In the genomic region with DNA sequence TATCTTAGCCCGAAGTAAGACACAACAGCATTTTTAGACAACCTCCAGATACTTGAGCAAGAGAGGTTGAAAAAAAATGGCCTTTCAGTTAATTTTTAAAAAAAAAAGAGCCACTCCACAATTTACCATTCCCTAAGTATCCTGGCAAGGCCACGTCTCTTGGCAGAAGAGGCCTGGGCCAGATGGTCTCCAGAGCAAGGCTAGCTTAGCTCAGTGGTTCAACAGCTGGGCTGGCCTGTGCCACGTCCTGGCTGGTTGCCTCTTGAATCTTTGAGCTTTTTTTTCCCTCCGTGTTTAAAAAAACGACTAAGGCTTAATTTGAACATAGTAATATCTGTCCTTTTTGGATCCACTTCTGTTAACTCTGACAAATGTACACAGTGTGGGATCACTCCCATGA, we compare ENCODE assay signal across 8 mouse cellular contexts.
DNase-seq lines count a peak whose midpoint lies in the region; TF ChIP-seq lines count a peak whose summit lies in the region.

No protein-coding gene starts in this region.

- peak; percentile 39 for DNase-seq in adrenal gland, postnatal 14 days
- no peak for DNase-seq in adrenal gland, adult 18-20 months (ENCODE audit: low spot score in 2 of 2)
- DNase-seq in layer of hippocampus, adult 8-10 months (ENCODE audit: low spot score in 2 of 2), result peak; percentile 15 to 28
- DNase-seq in layer of hippocampus, adult 9-10 months (ENCODE audit: low spot score), result no peak
- DNase-seq in brain, embryonic 14.5 days (ENCODE audit: low read depth), result peak; percentile 69
- DNase-seq in layer of hippocampus, adult 9-11 months, result peak; percentile 54
- DNase-seq in spleen, adult 12 weeks (ENCODE audit: low spot score), result no peak
- no peak for DNase-seq in spleen, postnatal 14 days (ENCODE audit: low spot score in 2 of 2)

- no peak for TF ChIP-seq CTCF in brain, embryonic 14.5 days (IDR thresholded peaks at IDR 0.05; ENCODE audit: borderline replicate concordance, extremely low read depth, insufficient read depth, insufficient read length)

- TF ChIP-seq POLR2A in brain, embryonic 14.5 days (IDR thresholded peaks at IDR 0.05; ENCODE audit: borderline replicate concordance, extremely low read depth, insufficient read depth, insufficient read length, poor library complexity, severe bottlenecking), result no peak

Comparison
In these comparisons a context has a peak if more than half of its experiments do, and no peak if none do; other contexts are left out.
1. DNase-seq: peak in adrenal gland, postnatal 14 days (single experiment), layer of hippocampus, adult 8-10 months (2 of 2), brain, embryonic 14.5 days (single experiment) and layer of hippocampus, adult 9-11 months (single experiment); none in adrenal gland, adult 18-20 months (0 of 2), layer of hippocampus, adult 9-10 months (single experiment), spleen, adult 12 weeks (single experiment) and spleen, postnatal 14 days (0 of 2).